Mouse (Mus musculus): ENCODE measurements around the gene Slc12a5.

Gene Slc12a5

DNA sequence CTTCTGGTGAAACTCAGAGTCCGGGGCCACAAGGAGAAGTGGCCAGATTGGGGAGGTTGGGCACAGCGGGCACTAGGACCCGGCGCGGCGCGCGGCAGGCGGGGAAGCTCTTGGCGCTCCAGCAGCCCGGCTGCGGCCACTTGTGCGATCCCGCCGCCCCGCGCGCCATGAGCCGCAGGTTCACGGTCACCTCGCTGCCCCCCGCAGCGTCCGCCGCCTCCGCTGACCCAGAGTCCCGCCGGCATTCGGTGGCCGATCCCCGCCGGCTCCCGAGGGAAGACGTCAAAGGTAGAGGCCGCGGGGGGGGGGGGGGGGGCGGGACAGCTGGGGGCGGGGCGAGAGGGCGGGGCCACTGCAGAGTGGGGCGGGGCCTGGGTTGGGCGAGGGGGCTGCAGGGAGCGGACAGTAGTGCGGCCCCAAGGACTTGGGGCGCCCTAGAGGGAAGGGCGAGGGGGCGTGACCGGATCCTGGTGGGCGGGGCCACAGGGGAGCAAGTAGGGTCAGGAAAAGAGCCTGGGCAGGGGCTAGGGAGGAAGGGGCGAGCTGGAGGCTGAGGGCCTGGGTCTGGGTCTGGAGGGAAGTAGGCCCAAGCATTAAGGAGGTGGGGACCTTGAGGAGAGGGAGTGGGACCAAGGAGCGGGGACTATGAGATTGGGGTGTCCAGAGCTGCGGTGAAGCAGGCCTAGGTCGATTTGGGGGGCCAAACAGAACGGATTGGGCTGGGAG is at the start of gene Slc12a5:
Gene Slc12a5, plus strand, starts transcription at position 87 of the 726 bp plus-strand sequence.
- no peak for ATAC-seq (ENCODE audit: low TSS enrichment)

DNA sequence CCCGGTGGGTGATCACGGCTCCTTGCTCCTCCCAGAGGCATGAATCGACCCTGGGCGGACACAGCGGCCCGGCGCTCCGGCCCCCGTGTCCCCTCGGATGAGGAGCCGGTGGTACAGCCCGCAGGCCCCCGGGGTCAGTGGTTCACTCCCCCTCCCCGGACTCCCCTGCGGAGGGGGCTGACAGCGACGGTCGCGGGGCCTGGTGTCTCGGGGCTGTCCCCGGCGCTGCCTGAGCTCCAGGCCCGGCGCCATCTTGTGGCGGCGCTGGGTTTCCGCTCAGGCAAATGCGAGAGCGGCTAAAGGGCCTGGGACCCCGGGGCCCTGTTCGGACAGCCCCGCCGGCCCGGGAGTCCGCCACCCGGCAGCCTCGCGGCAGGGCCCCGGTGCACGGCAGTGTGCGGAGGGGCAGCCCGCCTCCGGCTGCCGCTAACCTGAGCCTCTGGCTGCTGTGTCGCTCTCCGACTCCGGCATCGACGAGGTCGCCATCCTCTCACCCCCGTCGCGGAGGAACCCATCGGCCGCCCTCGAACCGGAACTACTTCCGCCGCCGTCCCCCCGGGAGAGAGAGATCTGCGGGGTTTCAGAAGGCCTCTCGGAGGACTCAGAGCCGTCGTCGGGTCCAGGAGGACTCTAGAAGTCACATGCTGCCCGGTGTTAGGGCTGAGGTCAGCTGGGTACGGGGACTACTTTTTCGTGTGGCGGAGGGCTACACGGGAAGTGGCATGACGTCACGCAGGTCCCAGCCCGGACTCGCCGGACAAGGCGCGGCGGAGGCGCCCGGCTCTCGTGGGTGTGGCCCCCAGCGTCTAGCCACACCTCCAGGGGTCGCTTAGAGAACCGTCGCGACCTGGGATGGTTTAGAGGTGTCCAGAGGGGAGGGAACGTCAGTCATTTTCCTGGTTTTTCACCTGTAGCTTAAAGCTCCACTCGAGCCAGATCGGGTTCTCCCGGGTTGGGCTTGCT is 49.2 kb upstream of the Slc12a5 start, which contains the start of gene Zfp335:
Gene Zfp335, minus strand, starts transcription at position 672 of the 963 bp plus-strand sequence.
- peak; percentile 76 for ATAC-seq (ENCODE audit: low TSS enrichment)

DNA sequence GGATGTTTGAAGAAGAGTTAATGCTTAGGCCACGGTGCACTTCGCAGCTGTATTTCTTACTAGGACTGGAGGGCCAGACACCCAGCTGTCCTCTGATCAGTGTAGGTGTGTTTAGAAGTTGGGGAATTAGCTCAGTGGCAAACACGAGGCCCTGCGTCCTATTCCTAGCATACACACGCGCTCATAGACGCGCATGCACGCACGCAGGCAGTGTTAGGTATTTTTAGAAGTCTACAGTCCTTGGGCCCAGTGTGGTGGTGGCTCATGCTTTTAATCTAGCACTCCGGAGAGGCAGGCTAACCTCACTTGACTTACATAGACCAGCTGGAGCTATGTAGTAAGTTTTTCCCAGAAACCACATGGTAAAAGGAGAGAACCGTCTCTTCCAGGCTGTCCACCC is 48.5 kb upstream of the Slc12a5 start:
- ATAC-seq (ENCODE audit: low TSS enrichment): peak; percentile 56

DNA sequence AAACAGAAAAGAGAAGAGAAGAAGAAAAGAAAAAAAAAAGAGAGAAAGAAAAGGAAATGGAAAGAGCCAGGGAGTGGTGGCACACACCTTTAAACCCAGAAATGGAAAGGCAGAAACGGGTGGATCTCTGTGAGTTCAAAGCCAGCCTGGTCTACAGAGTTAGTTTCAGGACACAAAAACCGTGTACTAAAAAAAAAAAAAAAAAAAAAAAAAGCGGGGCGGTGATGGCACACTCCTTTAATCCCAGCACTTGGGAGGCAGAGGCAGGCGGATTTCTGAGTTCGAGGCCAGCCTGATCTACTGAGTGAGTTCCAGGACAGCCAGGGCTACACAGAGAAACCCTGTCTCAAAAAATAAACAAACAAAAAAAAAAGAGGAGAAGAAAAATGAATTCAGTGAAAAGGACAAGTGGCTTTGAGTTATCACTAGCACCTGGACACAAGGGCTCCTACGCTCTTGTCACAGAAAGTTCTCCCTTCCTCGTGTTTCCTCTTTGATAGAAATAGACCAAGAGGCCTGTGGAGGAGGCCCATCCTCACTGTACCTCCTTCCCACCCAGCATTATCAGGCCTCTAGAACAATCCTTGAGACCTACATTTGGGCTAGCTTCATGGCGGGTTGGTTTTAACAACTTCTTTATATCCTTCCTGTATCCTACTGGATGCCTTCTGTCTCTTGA is 47.7 kb upstream of the Slc12a5 start:
- no peak for ATAC-seq (ENCODE audit: low TSS enrichment)

DNA sequence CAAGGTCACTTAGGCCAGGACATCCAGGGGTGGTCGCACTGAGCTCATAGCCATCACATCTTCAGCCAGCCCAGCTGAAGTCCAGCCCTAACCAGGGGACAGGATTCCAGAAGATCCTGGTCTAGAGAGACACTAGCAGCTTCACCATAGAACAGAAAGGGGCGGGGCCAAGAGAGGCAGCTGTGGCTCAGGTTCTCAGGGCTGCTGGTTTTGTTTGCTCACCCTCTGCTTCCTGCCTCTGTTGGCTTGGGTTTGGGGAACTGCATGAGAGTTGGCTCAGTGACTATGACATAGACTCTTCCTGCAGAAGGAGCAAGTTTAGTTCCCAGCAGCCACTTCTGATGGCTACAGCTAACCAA is 47.2 kb upstream of the Slc12a5 start:
- no peak for ATAC-seq (ENCODE audit: low TSS enrichment)

DNA sequence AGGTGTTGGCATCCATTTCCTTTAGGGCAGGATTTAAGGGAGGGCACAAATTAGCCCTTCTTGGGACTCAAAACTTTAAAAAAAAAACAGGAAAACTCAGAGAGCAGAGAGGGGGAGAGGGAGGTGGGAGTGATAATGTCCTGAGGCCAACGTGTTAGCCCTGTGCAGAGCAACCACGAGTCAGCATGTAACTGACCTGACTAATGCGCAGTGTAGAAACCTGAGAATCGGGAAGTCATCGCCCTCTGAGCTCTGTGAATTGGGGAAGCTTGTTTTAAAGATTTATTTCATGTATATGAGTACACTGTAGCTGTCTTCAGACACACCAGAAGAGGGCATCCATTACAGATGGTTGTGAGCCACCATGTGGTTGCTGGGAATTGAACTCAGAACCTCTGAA is 43.8 kb upstream of the Slc12a5 start:
- ATAC-seq (ENCODE audit: low TSS enrichment): no peak

DNA sequence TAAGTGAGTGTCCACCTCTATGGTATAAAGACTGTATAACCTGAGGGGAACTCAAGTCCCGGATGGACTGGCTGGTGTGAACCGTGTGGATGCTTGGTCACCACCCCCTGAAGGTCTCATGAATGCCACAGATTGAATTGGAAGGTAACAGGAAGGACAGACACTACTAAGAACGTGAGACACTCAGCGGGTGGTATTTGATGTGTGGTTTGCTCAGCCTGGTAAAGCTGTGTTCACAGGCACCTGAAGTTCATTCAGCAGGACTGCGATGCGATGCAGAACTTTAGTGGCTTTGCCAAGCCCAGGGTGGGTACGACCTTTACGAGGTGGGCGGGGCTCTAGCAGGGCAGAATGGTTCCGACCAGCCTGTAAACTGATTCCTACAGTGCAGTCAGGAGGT is 43.2 kb upstream of the Slc12a5 start:
- no peak for ATAC-seq (ENCODE audit: low TSS enrichment)

DNA sequence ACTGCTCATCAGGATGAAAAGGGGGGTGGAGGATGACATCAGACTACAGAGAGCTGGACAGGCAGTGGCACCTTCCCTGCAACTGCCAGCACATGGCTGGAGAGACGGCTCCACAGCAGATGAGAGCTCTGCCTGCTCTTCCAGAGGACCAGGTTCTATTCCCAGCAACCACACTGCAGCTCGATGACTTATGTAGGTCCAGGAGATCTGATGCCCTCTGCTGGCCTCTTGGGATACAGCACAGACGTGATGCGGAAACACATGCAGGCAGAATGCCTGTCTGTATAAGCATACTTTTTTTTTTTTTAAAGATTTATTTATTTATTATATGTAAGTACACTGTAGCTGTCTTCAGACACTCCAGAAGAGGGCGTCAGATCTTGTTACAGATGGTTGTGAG is 42.3 kb upstream of the Slc12a5 start:
- ATAC-seq (ENCODE audit: low TSS enrichment): no peak

DNA sequence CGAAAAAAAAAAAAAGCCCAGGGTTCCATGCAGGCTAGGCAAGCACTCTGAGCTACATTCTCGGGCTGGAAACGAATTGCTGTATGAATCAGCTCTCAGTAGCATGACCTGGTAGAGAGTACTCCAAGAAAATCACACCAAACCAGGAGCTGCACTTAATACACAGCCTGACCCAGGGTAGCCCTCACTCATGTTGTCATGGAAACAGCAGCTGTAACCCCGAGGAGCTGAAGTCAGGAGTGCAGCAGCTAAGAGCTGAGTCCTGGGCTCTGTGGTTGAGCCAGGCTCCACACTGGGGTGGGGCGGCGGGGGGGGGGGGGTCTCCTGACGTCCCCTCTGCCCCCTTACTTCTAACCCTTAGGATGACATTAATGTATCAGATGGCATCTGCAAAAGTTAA is 38.6 kb upstream of the Slc12a5 start:
- ATAC-seq (ENCODE audit: low TSS enrichment): no peak

DNA sequence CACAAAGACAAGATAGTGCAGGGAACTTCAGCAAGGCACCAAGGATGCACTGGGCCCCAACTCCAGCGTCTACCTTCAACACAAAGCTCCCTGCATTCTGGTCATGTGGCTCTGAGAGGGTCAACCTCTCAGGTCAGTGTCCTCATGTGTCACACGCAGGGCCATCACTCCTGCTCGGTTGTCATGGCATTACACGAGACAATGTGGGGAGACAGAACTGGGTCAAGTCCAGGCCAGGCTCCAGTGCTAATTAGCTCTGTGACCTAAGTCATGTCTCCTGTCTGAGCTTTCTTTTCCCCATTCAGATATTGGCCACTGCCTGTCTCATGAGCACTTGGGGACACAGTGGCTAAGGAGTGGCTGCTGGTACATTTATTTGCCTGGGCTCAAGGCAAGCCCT is 37.3 kb upstream of the Slc12a5 start:
- ATAC-seq (ENCODE audit: low TSS enrichment): no peak

DNA sequence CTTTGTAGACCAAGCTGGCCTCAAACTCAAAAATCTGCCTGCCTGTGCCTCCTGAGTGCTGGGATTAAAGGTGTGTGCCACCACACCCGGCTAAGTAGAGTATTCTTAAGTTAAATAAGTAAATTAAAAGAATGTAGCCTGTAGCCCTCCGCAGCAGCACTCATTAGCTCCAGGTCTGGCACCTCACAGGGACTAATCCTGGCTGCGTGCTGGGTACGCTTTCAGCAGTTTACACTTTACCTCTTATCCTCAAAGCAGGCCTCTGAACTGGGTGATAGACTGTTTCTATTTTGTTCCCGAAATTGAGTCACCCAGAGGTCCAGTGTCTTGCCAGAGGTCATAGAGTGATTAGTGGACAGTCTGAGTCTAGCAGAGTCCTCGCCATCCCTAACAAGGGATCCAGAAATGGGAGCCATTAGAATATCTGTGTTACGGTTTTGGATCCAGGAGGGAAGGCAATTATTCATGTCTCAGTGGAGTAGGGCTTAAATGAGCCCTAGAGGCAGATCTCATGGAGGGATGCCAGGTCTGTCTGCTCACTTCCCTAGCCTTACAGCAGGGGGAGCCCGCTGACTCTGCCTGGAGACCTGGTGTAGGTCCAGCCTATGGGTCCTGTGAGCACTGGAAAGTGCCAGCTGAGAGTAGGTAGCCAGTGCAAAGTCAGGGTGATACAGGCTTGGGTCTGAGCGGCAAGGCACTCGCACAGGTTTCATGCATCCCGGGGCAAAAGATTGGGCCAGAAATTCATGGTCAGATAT is 36.3 kb upstream of the Slc12a5 start:
- ATAC-seq (ENCODE audit: low TSS enrichment): peak; percentile 84

DNA sequence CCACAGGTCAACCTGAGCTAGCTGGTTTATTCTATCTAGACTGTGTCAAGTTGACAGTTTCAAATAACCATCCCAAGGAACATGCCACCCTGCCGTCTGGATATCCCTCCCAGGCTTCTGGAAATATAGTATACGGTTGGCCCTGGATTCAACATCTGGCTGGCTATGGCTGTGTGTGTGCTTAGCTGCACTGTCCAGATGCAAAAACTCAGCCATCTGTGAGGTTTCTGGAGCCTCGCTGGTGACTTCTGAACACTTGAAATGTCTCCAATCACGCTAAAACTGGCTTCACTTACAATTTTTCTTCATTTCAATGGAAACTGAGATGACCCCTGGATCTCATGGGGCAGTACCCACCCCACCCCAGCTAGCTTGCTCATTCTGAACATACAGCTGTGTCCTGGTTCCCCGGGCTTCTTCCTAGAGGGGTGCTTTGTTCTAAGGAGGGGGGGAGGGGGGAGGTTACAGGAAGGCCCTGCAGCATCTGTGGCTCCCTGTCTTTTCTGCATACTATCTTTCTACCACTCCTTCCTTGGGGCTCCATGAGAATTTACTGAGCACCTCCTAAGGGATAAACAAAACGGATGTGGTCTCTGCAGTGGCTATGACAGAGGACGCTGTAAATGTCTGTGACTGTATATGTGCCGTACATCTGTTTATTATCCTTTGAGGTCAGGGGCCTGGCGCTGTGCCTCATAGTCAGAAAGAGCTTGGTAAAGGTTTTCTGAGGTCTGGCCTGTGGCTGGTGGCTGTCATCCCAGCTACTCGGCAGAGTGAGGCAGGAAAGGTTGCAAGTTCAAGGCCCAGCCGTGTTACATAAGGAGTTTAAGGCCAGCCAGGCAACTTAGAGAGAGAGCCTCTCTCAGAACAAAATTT is 29.7 kb upstream of the Slc12a5 start:
- no peak for ATAC-seq (ENCODE audit: low TSS enrichment)

DNA sequence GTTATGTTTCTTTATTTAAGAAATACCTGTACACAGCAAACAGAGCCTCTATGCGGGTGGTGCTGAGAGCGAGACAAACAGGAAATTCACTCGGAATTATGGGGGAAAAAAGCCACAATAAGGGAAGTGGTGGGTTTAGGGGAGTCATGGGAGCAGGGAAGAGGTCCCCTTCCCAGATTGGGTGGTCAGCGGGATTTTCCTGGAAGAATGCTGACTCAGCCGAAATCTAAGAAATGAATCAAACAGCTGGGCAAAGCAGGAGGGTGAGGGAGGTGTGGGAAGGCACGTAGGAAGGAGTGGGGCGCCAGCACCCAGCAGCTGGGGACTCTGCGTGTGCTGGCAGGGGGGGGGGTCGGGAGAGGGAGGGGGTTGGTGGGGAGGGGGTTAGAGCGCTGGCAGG is 27.1 kb upstream of the Slc12a5 start:
- ATAC-seq (ENCODE audit: low TSS enrichment): no peak

DNA sequence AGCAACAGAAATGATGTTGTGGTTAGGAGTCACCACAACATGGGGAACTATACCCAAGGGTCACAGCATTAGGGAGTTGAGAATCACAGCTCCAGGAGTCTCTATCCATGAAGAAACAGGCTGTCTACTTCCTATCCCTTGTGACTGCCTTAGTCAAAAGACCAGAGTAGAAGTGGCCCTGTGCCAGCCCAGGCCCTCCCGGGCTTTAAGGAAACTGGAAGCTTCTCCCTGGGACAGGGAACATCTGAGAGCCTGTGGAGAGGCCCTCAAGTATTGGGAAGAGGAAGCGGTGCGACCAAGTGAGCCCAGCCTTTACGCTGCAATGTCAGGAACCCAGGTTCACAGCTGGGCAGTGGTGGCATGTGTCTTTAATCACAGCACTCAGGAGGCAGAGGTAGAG is 24.6 kb upstream of the Slc12a5 start:
- no peak for ATAC-seq (ENCODE audit: low TSS enrichment)

DNA sequence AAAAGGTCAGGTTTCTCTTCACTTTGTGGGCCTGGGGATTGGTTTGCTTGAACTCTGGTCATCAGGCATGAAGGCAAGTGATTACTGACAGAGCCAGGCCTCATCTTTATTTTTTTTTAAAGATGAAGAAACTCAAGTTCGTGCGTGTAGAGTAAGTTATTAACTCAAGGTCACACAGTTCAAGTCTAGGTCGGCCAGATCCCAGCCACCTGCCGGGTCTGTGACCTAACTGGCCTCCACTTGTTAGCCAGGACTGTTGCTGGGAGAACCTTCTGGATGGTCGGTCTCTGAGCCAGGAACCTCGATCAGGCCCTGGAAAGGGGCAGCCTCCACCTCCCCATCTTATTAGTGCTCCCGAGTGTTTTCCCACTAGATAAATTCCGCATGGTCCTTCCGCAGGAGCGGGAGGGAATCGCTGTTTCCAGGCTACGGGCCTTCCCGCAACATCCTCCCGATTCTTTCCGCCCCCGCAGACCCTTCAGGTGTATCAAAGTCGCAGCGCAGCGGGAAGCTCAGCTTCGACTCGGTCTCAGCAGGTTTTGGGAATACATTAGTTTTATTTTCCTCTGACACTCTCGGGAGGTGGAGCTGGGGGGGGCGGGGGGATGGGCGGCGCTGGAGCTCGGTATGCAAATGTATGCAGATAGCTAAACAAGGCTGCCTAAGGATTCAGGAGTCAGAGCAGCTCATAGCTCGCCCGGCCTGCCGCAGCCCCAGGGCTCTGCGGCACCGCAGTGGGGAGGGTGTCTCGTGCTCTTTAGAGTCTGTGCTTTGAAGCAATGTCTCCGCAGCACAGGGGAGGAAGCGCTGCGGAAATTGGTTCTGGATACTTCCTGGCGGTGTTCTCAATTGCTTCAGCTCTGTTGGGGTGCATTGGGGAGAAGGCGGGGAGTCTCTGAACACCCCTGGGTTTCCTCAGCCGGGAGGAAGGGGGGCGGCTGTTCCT is 22.2 kb upstream of the Slc12a5 start:
- peak; percentile 82 for ATAC-seq (ENCODE audit: low TSS enrichment)

DNA sequence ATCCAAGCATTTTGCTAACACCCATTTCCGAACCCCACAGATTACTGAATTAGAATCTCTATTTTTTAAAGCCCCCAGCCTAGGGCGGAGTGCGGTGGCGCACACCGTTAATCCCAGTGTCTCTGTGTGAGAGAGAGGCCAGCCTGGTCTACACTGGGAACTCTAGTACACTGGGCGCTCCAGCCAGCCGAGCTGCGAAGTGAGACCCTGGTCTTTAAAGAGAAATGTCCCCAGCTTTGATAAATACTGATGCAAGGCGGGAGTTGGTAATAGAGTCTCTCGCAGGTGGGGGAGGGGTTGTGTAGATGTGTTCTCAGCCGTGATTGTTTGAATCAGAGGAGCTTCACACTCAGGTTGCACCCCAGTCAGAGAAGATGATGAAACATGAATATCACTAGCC is 21.5 kb upstream of the Slc12a5 start:
- peak; percentile 42; the same call in 1 of the 2 replicates for ATAC-seq (ENCODE audit: low TSS enrichment)

DNA sequence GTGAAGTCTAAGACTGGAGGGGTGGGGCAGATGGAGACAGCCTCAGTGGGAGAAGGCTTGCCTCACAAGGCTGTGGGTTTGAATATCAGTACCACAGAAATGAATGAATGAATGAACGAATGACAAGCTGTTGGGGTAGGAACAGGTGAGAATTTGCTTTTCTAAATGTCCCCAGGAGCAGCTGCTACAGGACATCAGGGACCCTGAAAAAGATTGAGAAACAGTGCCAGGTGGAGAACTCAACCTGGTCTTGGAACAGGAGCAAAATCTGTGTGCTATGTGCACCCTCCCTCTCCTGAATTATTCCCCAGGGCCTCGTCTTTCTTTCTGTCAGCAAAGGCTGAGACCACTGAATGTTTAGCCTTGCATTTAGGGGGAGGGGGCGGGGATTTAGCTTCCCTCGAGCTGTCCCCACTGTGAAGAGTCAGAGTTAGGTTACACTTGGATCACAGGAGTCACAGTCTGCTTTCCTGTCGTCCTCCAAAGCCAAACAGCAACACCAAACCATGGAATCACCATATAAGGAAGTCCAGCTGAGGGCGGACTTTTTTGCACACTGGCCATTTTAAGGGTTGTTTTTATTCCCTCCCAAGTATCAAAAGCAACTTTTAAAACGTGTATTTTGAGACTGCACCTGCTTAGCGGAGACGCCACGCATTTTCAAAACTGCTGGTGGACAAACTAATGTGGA is 20.3 kb upstream of the Slc12a5 start, which contains the start of gene Mmp9:
Gene Mmp9, plus strand, starts transcription at position 641 of the 691 bp plus-strand sequence.
- no peak for ATAC-seq (ENCODE audit: low TSS enrichment)

DNA sequence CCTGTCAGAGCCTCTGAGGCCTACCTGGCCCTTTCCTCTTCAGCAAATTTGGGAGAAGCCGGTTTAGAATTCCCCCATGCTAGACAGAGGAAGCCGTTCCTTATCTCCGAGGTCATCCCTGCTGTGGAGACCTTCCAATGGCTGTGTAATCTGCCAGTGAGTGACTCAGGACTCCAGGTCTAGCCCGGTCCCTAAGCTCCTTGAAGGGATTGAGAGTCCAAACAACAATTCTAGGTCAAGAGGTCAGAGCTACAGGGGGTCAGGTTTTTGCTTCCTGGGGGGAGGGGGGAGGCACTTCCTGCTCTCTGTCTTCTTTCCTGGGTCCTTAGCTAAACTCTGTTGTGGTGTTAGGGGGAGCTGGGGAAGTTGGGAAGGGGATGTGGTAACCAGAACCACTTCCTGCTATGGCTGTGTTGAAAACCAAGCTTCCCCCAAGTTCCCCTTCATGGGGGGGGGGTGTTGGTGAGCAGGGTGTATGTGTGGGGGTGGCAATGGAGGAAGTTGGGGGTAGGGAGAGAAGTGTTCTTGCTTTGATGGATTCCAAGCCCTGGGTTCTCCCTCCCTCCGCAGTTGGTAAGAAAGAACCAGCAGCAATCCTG is 17.8 kb upstream of the Slc12a5 start:
- no peak for ATAC-seq (ENCODE audit: low TSS enrichment)
